Mouse (Mus musculus) hindbrain, postnatal 0 days (tissue): ENCODE data around the gene Cinp. TPM values are rescaled to one million over a fixed set of nuclear protein-coding genes. Genes with fewer than 3 reads are reported as not detected.

Experiments
- ATAC-seq: fragments of 200-750 bp; cut with Nextera tagmentation; 2 replicates; pipeline ENCODE4 v1.8.0; 2017; ENCODE audit warnings: mild to moderate bottlenecking, moderate TSS enrichment, moderate library complexity
- DNase-seq: peaks from one replicate; pipeline ENCODE4 v3.0.0-alpha.2; 2015; ENCODE audit warnings: low spot score
- H3K27ac ChIP-seq: fragments of 300-500 bp; sonication (generic); 2 replicates; pipeline ENCODE4 v1.5.1; 2014; ENCODE audit warnings: mild to moderate bottlenecking
- H3K27me3 ChIP-seq: fragments of 300-500 bp; sonication (generic); 2 replicates; pipeline ENCODE4 v1.6.1; 2014; ENCODE audit warnings: low read length, mixed read lengths; ENCODE audit not compliant: insufficient read depth
- H3K36me3 ChIP-seq: fragments of 300-500 bp; sonication (generic); 2 replicates; pipeline ENCODE4 v1.6.1; 2014; ENCODE audit warnings: low read length, mixed read lengths; ENCODE audit not compliant: insufficient read depth
- H3K4me1 ChIP-seq: fragments of 300-500 bp; sonication (generic); 2 replicates; pipeline ENCODE4 v1.6.1; 2014; ENCODE audit warnings: antibody characterized with exemption, low read length, mixed read lengths; ENCODE audit not compliant: insufficient read depth
- H3K4me2 ChIP-seq: fragments of 300-500 bp; sonication (generic); 2 replicates; pipeline ENCODE4 v1.6.1; 2014; ENCODE audit warnings: low read depth, mild to moderate bottlenecking, low read length, moderate library complexity, mixed read lengths
- H3K4me3 ChIP-seq: fragments of 300-500 bp; sonication (generic); 2 replicates; pipeline ENCODE4 v1.5.1; 2014; ENCODE audit warnings: low read length
- H3K9ac ChIP-seq: fragments of 300-500 bp; sonication (generic); replicated peaks from 2 replicates; pipeline ENCODE4 v1.6.1; 2014; ENCODE audit warnings: mild to moderate bottlenecking, low read length, moderate library complexity, mixed read lengths
- H3K9me3 ChIP-seq: fragments of 300-500 bp; sonication (generic); 2 replicates; pipeline ENCODE4 v1.6.1; 2016; ENCODE audit warnings: low read length, mixed read lengths
- CTCF ChIP-seq: IDR thresholded peaks from 2 replicates; pipeline ENCODE4 v1.5.1; 2016; ENCODE audit warnings: antibody characterized with exemption, control low read depth, low read depth
- WGBS: fragments of 180-500 bp; shearing (Covaris S2); extraction: QIAGEN DNeasy Blood & Tissue Kit; methylation state at CpG from one replicate; pipeline ENCODE4 v1.1.7; 2014; 5-methylcytosine and 5-hydroxymethylcytosine counted together
- polyA plus RNA-seq: library from polyadenylated mRNA; unstranded; fragments of >200 nt; fragmentation: Nextera tagmentation; extraction: Ambion mirVana; gene quantifications from 2 replicates; pipeline ENCODE4 v1.2.1, GENCODE M21; 2015
- total RNA-seq: library from RNA; depleted of rRNA; stranded (reverse); fragments of >200 nt; gene quantifications from 2 replicates; pipeline ENCODE4 v1.2.3, GENCODE M21; 2014

Gene Cinp
- total and polyA plus RNA-seq, 2 experiments from 2014 or later = 85.1 to 125 TPM

DNA sequence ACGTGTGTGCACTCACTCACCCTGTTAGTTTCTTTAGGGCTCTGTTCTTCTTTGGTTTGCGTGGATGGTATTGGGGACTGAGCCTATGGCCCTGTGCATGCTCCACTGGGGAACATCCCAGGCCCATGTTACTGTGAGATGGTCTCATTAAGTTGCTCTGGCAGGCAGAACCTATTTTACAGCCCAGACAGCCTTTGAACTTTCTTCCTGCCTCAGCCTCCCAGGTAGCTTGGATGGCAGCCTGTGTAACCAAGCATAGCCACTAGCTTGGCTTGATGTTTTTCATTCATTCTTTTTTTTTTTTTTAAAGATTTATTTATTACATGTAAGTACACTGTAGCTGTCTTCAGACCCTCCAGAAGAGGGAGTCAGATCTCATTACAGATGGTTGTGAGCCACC, 3.7 kb downstream of the Cinp start:
- H3K9me3 ChIP-seq = no peaks in the 10 kb centered on the region
- no peak overlapping the region for H3K9ac ChIP-seq
- DNase-seq (no peak), ATAC-seq (no peak)
- no peak overlapping the region for H3K4me2 ChIP-seq
- H3K4me3 ChIP-seq = no peak overlapping the region
- no peaks in the 10 kb centered on the region for H3K27me3 ChIP-seq
- H3K36me3 ChIP-seq = peaks cover 4% of the 10 kb centered on the region
- no peak overlapping the region for H3K27ac ChIP-seq
- WGBS = 92% methylated on average over 2 of the region's 2 CpGs
- H3K4me1 ChIP-seq = peaks cover 6% of the 10 kb centered on the region
- TF ChIP-seq CTCF = no peak

DNA sequence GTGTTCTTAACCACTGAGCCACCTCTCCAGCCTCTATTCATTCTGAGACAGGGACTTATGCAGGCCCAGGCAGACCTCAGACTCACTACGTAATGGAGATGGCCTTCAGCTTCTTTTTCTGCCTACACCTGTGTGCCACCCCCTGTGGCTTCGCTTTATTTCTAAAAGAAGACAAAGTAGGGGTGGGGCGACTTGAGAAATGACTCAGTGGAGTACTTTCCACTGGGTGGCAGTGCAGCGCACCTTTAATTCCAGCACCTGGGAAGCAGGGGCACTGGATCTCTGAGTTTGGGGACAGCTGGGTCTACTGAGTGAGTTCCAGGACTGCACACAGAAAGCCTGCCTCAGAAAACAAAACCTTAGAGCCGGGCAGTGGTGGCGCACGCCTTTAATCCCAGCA, 6.7 kb downstream of the Cinp start:
- H3K4me3 ChIP-seq = no peak overlapping the region
- H3K4me2 ChIP-seq = no peak overlapping the region
- peaks cover 17% of the 10 kb centered on the region for H3K36me3 ChIP-seq
- no peak overlapping the region for H3K27ac ChIP-seq
- no peaks in the 10 kb centered on the region for H3K4me1 ChIP-seq
- no peak for ATAC-seq
- DNase-seq = no peak
- H3K9ac ChIP-seq = no peak overlapping the region
- TF ChIP-seq CTCF = 0 out of 2 replicates have a peak, but pooled peaks have one; percentile 10
- H3K27me3 ChIP-seq = no peaks in the 10 kb centered on the region
- no peaks in the 10 kb centered on the region for H3K9me3 ChIP-seq
- WGBS = 90% methylated on average over 7 of the region's 7 CpGs

DNA sequence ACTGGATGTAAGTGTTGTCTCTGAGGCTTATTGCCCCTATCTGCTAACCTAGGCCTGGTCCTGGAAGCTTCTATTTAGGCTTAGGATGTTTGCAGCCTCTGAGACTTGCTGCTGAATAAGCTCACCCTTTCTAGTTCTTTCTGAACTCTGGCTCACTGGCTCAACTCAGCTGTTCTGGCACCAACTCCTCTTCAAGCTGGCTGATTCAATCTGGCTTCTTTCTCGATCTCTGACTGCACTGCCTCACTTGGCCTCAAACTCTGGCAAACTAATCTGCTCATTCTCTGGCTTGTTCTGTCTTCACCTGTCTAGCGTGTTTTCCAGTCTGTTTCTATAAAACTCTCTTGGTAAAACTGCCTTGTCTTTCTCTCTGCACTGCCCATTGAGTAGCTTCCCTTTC, 13.6 kb downstream of the Cinp start:
- no peak overlapping the region for H3K4me2 ChIP-seq
- TF ChIP-seq CTCF = no peak
- H3K27me3 ChIP-seq = no peaks in the 10 kb centered on the region
- ATAC-seq (no peak), DNase-seq (no peak)
- peaks cover 32% of the 10 kb centered on the region for H3K36me3 ChIP-seq
- no peaks in the 10 kb centered on the region for H3K4me1 ChIP-seq
- H3K27ac ChIP-seq = no peak overlapping the region
- H3K9me3 ChIP-seq = no peaks in the 10 kb centered on the region
- H3K4me3 ChIP-seq = no peak overlapping the region
- H3K9ac ChIP-seq = no peak overlapping the region
- WGBS = 73% methylated on average over 2 of the region's 2 CpGs

- no peak for TF ChIP-seq CTCF
- Histone ChIP-seq H3K27ac (no peak overlapping the region), H3K9ac (no peak overlapping the region), H3K27me3 (no peaks in the 10 kb centered on the region), H3K4me3 (no peak overlapping the region), H3K4me2 (no peak overlapping the region), H3K4me1 (no peaks in the 10 kb centered on the region), H3K36me3 (peaks cover 37% of the 10 kb centered on the region), H3K9me3 (no peaks in the 10 kb centered on the region)
- DNase-seq = no peak
- WGBS = 96% methylated on average over 5 of the region's 5 CpGs
- no peak for ATAC-seq
Measured at GRCm38 (mm10) chr12:110871247-110871646, 17.7 kb downstream of the Cinp start.

DNA sequence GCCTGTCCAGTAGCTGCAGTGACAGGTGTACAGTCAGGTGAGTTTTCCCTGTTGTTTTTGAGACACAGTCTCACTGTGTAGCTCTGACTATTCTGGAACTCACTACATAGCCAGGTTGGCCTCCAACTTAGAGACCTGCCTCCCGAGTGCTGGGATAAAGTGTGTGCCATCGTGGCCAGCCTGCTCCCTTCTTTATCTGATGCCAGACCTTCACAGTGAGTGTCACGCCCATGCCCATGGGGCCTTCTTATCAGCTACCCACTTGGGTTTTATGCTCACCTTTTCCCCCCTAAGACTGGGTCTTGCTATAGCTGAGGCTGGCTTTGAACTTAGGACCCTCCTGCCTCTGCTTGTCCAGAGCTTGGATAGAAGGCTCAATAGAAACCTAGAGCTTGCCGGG, 18.8 kb downstream of the Cinp start:
- no peak for TF ChIP-seq CTCF
- ATAC-seq = no peak
- DNase-seq = no peak
- 91% methylated on average over 4 of the region's 4 CpGs for WGBS
- H3K36me3 ChIP-seq = peaks cover 37% of the 10 kb centered on the region
- no peaks in the 10 kb centered on the region for H3K9me3 ChIP-seq
- no peaks in the 10 kb centered on the region for H3K4me1 ChIP-seq
- H3K27ac ChIP-seq = no peak overlapping the region
- H3K4me3 ChIP-seq = no peak overlapping the region
- H3K4me2 ChIP-seq = no peak overlapping the region
- no peak overlapping the region for H3K9ac ChIP-seq
- no peaks in the 10 kb centered on the region for H3K27me3 ChIP-seq

DNA sequence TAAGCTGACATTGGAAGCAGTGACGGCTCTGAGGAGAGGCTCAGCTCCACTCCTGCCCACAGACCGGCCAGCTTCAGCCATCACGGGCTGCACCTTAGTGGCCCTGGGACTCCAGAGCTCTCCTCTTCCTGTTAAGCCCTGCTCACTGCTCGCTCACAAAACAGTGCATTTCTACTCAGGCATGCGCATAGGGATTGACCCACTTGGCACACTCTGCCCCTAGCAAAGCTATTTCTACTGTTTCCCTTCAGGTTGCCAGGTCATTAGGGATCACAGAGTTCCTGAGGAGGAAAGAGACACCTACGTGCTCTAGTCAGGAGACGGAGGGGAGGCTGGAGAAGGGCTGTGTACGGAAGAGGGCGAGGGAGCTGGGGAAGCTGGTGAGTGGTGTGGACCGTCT, 23.0 kb downstream of the Cinp start:
- Histone ChIP-seq H3K4me3 (no peak overlapping the region), H3K9me3 (no peaks in the 10 kb centered on the region), H3K27me3 (no peaks in the 10 kb centered on the region), H3K36me3 (peaks cover 29% of the 10 kb centered on the region), H3K9ac (no peak overlapping the region), H3K4me1 (no peaks in the 10 kb centered on the region), H3K27ac (no peak overlapping the region), H3K4me2 (no peak overlapping the region)
- DNase-seq (no peak), ATAC-seq (no peak)
- no peak for TF ChIP-seq CTCF
- 76% methylated on average over 10 of the region's 10 CpGs for WGBS

DNA sequence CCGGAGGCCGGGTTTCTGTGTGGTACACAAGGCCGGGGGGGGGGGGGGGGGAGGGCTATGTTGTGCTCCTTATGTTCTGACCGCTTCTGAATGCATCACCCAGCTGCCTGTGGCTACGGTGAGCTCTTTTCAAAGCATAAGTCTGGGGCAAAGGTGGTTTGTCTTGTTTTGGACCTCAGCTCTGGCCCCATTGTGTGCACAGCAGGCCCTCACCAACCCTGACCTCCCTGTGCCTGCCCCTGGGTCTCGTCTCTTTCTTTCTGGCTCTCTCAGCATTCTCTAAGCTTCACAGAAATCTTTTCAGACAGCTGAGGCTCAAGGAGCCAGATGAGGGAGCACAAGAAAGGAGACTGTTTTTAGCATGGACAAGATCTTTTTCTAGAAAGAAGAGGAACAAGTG, 23.4 kb downstream of the Cinp start:
- no peak for TF ChIP-seq CTCF
- no peaks in the 10 kb centered on the region for H3K9me3 ChIP-seq
- ATAC-seq (no peak), DNase-seq (no peak)
- H3K9ac ChIP-seq = no peak overlapping the region
- H3K4me2 ChIP-seq = no peak overlapping the region
- peaks cover 30% of the 10 kb centered on the region for H3K36me3 ChIP-seq
- no peak overlapping the region for H3K27ac ChIP-seq
- H3K27me3 ChIP-seq = no peaks in the 10 kb centered on the region
- no peak overlapping the region for H3K4me3 ChIP-seq
- no peaks in the 10 kb centered on the region for H3K4me1 ChIP-seq
- whole genome bisulfite sequencing = 27% methylated on average over 6 of the region's 6 CpGs
